Mouse (Mus musculus) retina, embryonic 14.5 days (tissue): ENCODE results near the gene 9230102O04Rik.

Experiments used
- DNase-seq: peaks from one replicate; pipeline ENCODE4 v3.0.0-alpha.2; 2015; ENCODE audit warnings: low spot score

The 9230102O04Rik gene

DNA sequence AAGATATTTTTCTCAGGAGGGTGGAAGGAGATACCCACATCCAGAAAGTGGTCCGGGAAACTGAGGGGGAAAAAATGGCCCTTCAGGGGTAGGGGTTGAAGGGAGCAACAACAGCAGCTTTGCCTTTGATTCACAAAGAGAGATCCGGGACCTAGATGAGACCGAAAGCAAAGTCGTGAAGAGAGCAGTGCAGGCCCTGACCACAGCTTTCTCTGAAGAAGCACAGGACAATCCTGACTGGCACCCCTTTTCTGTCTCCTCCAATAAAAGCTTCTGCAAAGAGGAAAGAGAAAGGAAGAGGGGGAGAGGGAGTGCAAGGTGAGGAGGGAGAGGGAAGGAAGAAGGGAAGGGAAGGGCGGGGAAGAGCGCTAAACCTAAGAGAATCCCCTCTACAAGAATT is 17.5 kb downstream of the 9230102O04Rik start:
- DNase-seq = no peak

GRCm38 (mm10) chr2:9871141-9871716 is 18.1 kb downstream of the 9230102O04Rik start:
- no peak for DNase-seq

DNA sequence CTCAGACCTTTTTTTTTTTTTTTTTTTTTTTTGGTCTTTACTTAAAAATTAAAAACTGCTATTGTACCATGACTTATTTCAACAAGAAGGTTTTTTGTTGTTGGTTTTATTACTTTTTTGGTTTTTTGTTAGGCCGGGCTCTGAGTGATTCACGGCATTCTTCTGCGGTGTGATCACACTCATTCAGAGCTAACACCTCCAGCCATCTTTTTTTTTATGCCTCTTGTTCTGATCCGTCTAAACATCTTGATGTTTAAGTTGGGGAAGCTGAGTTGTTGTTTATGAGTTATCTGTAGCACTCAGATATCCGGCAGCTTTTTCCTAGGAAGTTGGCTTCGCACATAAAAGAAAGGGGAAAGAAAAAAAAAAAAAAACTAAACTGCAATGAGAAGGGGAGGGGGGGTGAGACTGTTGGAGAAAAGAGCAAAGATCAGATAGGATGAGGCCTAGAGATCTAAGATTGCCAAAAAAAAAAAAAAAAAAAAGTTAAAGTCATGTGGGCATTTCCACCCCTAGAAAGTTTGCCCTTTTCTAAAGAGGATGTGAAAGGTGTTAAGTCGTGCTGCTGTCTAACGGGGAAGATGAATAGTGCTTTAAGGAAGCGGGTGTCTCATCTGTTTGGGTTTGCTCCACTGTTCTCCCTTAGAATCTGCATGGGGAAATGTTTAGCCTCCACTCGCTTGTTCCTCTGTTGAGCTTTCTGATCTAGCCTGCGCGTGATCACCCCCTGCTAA is 22.1 kb downstream of the 9230102O04Rik start:
- DNase-seq = no peak

GRCm38 (mm10) chr2:9860698-9861097 is 28.6 kb downstream of the 9230102O04Rik start:
- DNase-seq = no peak

DNA sequence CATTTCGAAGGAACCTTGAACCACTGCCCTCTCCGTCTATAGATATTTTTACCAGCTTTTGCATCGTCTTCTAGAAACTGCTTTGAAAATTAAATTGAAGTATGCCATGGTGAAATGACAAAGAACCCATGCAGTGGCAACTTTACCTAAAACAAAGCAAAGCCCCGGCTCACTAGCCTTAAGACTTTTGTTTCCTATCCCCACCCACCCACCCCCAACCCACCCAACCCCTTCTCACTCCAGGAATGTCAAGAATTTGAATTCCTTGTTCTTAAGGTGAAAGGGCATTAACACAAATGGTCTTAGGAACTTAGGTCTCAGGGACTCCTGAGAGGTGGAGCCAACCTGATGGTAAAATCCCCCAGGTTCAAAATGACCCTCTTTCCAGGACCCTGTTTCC is 33.5 kb downstream of the 9230102O04Rik start:
- DNase-seq = no peak

- DNase-seq = no peak
Measured at GRCm38 (mm10) chr2:9852851-9853576, 36.3 kb downstream of the 9230102O04Rik start.

- no peak for DNase-seq
Measured at GRCm38 (mm10) chr2:9835195-9835594, 54.1 kb downstream of the 9230102O04Rik start.

- no peak for DNase-seq
Measured at GRCm38 (mm10) chr2:9833712-9834111, 55.6 kb downstream of the 9230102O04Rik start.
